Mouse (Mus musculus) kidney, adult 9 months (tissue): Measurements from ENCODE around the gene Ube2a.
A peak's percentile ranks its signal among the peaks of the same experiment; 100 is the strongest.

Experiments used
- DNase-seq: peaks from one replicate; pipeline ENCODE4 v3.0.0; 2022

The Ube2a gene

DNA sequence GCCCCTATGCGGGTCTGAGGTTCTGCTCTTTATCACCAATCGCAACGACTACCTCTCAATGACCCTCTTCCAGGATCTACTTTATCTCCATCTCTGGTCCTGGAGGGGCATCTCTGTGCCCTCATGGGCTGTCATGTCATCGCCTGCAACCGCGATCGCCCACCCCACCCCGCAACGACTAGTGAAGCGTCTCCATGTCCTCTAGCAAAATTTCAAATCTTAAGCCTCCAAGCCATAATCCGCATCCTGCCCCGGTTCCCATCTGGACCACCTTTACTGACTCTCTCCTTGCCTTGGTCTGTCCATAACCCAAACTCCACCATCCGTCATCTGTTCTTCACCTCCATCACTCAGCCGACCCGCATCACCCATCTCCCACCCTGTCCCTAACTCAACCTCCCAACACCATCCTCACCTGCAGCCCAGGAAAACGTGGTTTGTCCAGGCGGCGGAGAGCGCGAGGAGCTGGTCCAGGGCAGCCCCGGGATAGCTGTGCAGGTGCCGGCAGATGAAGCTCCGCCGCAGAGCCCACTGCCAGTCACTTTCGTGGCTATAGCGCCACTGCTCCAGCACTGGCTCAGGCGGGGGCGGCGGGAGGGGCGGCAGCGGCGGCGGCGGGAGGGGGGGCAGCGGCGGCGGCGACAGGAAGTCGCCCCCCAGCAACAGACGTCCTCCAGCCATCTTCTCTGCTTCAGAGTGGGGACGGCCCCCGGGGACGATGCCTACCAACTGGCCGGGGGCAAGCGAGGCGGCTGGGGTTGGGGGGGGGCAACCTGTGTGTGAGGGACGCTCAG, 28.8 kb downstream of the Ube2a start, which contains the start of gene Nkrf:
Gene Nkrf, minus strand, starts transcription at position 579 of the 794 bp plus-strand sequence.
- DNase-seq = no peak

DNA sequence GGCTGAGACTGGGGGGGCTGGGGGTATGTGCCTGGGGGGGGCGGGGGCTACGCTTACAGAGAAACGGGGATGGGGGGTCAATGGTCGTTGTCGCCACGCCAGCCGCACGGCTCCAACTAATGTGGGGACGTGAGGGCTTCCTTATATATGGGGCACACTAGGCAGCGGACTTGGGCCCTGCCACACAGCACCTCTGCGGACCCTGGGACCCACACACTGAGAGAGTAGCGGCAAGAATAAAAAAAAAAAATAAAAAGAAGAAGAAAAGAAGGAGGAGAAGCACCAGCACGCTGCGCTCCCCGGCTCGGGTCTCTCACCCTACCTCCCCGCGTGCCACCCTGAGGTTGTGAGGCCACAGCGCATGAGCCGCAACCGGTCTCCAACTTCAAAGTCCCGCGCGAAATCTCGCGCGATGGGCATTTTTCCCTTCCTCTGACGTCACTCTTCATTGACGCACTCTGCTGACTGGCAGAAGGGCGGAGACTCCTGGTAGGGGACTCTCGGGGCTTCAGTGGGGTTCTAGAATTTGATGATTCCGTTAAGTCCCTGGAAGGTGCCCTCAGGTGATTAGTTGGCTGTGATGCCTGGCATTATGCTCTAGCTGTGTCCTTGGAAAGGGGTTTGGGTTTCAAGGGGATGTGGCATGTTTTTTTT, 29.5 kb downstream of the Ube2a start:
- DNase-seq = peak; percentile 94

DNA sequence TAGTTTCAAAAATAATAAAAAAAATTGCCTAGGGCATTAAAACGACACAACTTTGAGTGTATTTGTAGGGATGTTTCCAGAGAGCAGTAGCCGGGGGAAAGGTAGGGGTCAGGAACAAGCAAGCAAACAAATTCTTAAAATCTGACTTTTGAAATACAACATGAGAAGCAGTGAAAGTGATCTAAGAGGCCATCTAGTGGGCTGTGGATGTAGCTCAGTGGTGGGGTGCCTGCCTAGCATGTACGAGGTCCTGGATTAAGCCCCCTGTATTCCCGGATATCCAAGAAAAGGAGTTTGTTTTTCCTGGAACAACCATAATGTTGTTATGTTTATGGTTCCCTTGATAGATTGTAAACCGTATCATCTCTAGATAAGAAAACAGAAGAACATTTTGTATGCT, 32.8 kb downstream of the Ube2a start:
- no peak for DNase-seq

DNA sequence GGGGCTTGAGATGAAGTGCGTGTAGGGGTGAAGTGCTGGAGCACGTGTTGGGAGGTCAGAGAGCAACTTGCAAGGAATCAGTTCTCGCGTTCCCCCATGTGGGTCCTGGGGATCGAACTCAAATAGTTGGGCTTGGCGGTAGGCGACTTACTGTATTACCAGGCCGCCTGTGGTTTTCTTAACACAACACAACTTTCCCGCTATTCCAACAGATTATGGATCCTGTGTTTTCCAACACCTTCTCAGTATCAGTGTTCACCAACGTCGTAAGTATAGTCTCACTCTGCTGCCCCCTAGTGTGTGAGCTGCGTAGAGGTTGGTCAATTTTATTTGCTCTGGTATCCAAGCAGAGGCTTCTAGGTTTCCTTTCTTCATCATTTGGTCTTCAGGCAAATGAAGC, 37.6 kb downstream of the Ube2a start:
- peak; percentile 40 for DNase-seq

DNA sequence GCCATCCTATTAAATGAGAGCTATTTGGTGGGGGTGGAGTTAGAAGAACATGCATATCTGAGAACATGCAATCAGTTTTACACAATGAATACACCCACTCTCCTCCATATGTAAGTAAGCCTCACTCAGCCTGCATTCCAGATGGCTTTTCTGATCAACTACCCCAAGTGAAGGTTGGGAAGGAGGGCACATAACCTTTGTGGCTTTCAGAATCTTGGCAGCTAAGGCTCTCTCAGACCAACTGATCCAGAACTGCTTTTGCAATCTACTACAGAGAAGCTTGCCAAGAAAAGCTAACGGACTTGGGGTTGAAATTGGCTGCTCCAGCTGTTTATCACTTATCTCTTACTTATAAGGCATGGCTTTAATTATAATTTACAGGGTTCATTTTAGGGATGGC, 44.0 kb downstream of the Ube2a start:
- no peak for DNase-seq

DNA sequence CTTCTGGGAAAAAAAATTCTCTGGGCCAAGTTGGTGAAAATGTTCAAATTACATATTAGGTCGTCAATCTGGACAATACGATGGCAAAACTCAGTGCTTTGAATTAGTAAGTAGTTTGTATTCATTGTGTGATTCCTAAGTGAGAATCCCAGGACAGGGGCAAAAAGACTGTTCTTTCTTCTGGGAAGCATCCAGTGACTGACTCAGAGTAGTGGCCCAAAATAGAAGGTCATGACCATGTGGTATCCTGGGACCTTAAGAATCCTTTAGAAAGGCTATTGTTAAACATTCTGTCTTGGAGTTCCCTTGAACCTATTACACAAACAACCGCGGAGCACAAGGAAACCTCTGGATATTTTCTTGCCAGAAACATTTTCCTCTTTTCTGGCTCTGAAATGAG, 47.6 kb downstream of the Ube2a start:
- DNase-seq = no peak

DNA sequence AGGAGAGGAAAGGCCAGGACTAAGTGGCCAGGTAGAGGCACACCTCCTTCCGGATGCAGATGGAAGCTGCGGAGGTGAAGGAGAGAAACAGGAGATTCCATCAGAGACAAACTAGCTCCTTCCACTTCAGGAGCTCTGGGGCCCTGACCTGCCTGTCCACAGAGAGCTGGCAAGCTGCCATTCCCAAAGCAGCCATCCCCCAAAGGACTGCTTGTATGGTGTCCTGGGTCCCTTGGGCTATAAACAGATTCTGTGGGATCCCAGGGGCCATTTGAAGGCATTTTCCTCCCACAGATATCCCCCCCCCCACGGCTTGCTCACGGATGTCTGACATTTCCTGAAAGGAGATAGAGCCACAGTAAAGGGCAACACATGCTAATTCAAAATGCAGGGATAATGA, 55.1 kb downstream of the Ube2a start:
- no peak for DNase-seq

DNA sequence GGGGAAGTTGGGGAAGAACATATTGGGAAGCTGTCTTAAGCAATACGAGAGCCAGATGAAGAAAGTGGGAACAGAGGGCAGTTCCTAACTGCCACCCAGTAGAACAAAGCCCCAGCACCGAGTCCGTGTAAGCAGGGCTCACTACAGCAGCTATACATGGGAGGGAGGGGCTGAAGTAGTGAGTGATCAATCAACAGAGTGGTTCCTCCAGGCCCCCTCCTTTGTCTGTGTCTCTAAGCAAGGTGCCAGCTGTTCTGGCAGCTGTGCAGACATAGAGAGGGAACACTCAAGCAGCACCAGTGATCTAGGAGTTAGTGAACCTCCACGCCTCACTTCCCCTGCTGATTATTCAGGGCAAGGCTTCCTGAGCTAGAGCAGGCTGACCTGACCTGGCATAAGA, 56.0 kb downstream of the Ube2a start:
- no peak for DNase-seq

DNA sequence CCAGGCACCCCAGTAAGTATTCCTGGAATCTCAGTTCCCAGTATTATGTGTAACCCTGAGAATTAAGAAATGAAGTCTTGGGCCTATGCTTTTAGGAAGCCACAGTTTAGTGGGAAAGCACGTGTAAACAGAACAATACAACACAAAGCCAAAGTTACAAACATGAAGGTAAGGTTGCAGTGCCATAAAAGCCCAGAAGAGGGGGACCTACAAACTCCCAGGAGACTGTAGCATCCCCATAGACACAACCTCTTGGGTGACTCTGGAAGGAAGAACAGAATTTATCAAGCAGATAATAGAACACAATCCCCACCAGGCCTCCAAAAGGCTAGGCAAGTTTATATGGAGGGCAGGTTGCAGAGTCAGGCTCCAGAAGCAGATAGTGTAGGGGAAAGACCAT, 56.9 kb downstream of the Ube2a start:
- peak; percentile 18 for DNase-seq
